Mouse (Mus musculus) activated CD4-positive, CD25-positive, alpha-beta regulatory T cell, adult 4 months (primary cell): ENCODE measurements around the gene Nqo1. TPM values are rescaled to one million over a fixed set of nuclear protein-coding genes. Genes with fewer than 3 reads are reported as not detected.

Source experiments
- ATAC-seq: one replicate; pipeline ENCODE4 v1.8.0; 2017
- polyA plus RNA-seq, 2 experiments: library from polyadenylated mRNA; unstranded; fragments of 100-300 nt; shearing (Covaris generic); gene quantifications; one replicate each; pipeline ENCODE4 v1.2.1; 2017

Gene Nqo1
- 1 to 10 TPM; 2.1 to 4.2 TPM for polyA plus RNA-seq

DNA sequence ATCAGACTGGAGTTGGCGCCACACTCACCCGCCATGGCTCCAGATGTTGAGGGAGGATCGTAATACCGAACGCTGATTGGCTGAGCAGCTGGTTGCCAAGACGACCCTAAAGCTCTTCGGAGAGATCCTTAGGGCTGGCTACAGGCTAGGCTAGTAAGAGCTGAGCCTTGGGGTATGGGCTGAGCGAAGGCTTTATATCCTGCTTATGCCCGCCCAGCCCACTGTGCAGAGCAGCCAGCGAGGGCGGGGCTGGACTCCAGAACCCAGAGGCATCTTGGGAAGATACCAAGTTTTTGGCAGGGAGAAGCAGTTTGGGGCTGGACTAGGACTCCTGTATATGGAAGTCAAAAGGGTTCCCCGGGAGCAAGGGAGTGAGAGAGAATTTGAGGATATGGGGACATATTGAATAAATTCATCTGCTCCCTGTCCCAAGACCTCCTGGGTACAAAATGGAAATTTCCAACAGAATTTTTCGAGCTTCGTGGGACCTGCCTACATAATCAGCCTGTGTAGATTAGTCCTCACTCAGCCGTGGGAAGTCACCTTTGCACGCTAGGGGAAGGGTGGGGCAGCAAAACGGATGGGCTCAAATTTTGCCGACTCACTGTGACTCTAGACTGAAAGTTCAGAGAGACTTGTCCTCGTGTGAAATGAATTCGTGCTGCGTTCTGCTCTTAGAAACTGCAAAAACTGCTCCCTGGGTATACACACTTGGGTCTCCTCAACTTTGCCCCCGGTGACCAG, at the start of gene Nqo1:
Nqo1 (minus strand) TSS at position 169 of the 744 bp plus-strand sequence.
- ATAC-seq = peak; percentile 74

DNA sequence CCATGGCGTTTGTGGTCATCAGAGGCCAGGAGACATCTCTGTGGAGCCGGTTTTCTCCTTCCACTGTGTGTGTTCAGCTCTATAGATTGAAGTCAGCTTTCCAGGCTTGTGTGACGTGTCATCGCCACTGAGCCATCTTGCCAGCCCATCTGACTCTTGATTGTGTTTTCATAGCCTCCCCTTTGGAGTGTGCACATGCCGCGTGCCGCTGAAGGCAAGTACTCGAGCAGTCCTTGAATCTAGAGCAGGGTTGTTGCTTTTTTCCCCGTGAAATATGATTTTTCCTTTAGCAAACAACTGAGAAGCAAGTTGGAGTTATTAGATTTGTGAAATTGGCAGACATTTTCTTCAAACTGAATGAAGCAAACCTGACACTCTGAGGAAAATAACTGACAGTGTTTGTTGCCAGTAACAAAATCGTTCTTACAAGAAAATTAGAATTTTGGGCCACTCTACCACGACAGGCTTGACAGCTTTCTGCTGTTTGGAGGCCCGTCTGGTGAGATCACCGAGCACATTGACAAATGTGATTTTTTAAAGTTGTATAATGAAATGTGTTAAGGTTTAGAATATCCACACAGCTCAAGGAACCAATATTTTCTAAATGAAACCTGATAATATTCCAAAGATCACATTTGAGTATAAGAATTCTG, 48.5 kb upstream of the Nqo1 start:
- ATAC-seq = no peak

DNA sequence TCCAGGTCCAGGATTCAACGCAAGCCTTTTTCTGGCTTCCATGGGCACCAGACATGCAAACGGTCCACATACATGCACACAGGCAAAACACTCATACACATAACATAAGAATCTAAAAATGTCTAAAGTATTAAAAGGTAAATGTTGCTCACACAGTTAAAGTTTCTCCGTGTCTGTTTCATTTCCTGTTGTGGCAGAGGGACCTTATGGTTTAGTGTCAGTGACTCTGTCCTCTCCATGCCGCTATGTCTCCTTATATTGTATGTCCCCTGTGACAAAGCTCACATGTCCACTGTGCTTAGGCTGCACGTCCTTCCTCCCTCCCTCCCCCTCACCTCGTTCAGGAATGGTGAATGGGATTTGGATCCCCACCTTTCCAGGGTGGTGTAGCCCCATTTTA, 46.6 kb upstream of the Nqo1 start:
- ATAC-seq = peak; percentile 61

DNA sequence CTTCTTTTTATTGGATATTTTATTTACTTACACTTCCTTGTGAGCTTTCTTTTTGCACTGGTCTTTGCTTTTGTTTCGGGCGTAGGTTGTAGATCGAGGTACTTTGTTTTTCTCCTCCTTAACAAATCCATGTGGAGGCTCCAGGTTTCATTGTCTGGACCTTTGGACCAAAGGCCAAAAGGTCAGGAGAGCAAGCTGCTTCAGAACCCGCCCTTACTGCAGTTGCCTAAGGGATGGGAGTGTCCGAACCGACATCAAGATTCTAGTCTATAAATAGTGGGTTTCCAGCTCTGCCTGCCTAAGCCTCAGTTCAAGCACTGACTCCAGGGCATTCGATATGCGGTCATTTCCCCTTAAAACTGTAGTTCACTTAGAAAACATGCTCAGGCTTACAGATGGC, 46.1 kb upstream of the Nqo1 start:
- ATAC-seq = no peak

DNA sequence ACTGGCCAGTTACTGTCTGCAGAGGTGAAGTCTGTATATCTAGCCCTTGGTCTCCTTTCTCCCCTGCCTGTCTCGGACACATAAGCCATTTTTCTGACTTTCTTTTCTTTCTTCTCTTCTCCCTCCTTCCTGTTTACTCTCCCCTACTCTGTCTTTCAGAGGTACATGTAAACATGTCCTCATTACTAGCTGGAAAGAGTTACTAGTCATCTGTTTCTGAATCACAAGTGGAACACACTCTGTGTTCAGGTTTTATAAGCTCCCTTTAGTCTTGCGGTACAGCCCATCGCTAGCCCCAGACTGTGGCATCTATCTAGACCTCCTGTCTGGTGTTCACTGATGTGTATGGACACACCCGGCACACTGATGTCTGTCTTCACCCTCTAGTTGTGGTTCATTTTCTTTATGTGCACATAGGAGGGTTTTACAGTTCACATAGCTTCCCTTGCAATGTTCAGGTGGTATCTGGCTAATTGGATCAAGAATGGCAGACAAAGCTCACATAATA, 45.4 kb upstream of the Nqo1 start:
- ATAC-seq = peak; percentile 43

DNA sequence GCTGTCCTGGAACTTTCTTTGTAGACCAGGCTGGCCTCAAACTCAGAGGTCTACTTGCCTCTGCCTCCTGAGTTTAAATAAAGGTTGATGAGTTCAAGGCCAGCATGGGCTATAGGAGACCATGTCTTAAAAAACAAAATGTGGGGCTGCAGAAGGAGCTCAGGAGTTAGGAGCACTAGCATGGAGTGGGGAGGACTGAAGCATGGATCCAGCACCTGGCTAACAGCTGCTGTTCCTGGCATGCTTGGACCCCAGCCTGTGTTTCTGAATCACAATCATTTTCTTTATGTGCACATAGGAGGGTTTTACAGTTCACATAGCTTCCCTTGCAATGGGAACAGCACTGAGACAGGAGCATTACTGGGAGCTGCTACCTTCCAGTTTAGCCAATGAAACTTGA, 44.7 kb upstream of the Nqo1 start:
- ATAC-seq = no peak

DNA sequence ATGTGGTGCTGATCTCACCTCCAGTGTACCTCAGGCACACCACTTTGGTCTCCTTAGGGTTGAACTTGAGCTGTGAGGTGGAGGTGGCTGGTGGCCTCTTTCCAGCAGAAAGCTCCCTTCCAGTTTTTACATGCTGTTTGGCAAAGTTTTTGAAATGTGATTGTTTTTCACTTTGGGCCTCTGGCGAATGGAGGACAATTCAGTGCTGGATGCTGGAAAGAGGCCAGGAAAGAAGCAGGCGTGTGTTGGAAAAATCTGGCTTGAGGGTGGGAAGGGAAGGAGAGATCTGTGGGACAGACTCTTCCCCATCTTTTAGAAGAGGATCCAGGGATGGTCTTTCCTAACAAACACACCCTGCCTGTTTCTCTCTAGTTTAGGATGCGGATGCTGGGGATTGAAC, 41.6 kb upstream of the Nqo1 start:
- no peak for ATAC-seq

DNA sequence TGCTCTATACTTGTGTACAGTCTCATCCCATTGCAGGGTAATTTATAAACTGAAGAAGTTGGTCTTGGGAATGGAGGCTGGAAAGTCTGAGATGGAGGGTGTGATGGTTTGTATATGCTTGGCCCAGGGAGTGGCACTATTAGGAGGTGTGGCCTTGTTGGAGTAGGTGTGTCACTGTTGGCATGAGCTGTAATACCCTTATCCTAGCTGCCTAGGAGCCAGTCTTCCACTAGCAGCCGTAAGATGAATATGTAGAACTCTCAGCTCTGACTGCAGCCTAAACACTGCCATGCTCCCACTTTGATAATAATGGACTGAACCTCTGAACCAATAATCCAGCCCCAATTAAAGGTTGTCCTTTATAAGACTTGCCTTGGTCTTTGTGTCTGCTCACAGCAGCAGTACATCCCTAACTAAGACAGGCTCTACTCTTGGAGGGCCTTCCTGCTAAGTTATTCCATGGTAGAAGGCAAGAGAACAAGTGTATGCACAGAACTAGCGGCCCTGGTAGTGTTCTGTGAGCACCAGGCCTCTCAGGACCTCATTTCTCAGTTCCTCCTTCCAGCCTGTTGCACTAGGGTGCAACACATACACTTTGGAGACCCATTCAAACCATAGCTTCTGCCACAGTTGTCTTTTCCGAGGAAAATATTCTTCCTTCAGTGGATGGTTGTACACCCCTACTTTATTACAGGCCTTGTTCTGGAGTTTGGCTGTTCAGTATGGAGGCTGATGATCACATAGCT, 37.0 kb upstream of the Nqo1 start:
- no peak for ATAC-seq

DNA sequence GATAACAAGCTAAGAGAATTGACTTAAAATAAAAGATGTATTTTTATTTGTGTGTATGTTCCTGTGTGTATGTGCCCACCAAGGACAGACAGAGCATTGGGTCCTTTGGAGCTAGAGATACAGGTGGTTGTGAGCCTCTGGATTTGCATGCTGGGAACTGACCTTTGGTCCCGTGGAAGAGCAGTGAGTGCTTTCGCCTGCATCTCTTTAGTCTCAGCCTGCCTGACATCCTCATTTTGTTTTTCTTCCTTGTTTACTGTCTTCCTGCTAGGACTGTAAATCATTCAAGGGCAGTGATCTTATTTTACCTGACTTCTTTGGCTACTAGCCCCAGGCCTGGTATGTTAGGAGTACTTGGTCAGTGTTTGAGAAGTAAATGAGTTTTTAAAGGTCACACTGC, 34.7 kb upstream of the Nqo1 start:
- ATAC-seq = no peak

DNA sequence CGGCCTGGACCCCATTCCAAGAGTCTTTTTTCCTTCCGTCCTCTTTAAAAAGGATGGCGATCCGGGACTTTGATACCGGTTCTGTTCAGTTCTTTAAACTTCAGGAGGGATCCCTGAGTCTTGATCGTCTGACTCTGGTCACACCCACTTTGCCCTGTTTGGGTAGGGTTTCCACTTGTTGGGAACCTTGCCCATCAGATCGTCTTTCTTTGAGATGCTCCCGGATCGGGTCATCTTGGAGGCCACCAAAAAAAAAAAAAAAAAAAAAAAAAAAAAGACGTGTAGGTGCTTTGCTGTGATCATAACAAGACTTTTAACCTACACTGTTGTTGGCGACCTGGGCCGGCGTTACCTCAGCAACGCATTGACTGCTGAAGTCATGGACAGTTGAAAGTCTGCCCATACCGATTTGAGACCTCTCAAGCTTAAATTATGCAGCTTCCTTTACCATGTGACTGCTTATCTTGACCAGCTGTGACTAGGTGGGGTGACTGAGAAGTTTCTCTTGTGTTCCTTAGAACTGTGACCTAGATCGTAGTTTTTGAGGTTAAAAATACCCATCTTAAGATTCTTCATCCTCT, 33.9 kb upstream of the Nqo1 start:
- peak; percentile 49 for ATAC-seq

DNA sequence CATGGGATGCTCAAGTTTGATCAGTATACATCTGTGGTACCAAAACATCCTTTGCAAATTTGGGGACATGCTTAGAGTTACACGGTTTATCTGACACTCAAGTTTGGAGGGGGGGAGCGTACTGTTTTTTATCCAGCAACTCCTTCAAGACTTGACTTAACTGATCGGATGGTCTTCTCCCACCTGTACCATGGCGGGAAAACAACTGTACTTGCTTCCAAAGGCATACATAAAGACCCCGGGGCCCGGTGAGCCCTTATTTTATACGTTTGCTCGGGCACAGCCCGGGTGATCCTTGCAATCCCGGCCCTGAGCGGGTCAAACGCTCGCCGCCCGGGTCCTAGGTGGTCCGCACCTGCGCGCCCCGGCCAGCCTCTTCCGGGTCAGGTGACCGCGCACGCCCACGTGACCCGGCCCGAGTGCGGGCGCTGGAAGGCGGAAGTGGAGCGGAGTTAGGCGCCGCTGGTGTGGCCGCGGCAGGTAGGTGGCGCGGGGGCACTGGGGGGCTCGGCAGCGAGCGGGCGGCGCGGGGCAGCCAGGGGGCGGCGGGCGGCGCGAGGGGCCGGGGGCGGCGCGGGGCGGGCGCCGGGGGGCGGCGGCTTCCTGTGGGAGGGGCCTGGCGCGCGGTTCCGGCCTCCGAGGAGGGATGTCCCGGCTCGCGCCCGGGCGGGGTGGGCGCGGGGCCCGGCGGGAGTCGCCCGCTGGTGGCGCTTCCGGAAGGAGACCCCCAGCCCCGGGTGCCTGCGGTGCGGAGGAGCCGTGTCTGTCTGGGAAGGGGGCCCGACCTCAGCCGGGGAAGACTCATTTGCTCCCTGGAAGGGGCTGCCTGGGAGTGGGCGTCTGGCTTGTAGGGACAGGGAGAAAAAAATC, 33.2 kb upstream of the Nqo1 start, which contains the start of gene Wwp2:
Wwp2 (plus strand) TSS at position 404 of the 870 bp plus-strand sequence.
- ATAC-seq = peak; percentile 71

DNA sequence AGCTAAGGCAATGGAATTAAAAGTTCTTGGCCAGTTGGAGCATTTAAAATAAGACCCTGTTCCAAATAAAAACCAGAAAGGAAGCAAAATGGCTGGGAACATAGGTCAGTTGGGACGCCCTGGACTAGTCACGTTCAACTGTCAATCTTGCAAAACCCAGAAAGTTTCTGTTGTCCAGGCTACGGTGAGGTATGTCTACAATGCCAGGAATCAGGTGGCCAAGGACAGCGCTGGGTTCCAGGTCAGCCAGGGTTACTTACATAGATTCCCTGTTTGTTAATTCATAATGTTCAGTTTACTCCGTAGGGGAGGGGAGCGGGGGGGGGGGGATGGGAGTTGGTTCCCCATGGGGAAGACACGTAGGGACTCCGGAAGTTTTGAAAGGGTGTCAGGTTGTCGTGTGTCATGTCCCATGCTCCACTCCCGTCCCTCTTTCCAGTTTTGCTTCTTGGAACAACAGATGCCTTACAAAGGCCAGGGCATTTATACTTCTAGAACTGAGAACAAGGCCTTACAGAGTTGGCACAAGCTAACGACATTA, 32.5 kb upstream of the Nqo1 start:
- peak; percentile 10 for ATAC-seq

DNA sequence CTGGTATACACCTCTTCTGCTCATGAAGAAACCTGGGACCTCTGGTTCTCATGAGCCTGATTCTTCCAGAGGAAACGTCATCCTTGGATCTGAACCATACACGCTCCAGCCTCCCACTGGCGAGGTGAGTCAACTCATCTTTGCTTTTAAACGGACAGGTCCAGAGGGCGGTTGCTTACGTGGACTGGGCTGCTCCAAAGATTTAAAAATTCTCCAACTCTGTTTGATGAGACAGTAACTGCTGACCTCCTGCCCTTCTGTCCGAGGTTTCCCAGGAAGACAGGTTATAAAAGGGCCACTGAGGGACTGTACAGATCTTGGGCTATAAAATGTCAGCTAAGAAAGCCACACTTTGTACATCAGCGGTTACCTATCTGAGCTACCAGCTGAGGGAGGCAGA, 27.8 kb upstream of the Nqo1 start:
- ATAC-seq = no peak

DNA sequence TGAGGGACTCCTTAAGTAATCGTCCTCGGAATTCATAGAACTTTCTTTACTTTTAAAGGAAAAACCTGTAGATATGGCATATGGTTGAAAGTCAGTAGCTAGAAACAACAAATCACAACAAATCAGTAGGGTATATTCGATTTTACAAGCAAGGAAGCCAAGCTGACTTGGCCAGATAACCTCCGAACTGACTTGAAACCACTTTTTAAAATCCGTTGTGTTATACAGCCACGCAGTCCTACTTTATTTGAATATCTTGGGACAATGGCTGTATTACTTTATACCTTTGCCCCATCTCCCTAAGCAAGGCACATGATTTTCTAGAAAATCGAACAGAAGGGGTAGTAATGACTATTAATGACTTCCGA, 22.2 kb upstream of the Nqo1 start:
- ATAC-seq = peak; percentile 3

DNA sequence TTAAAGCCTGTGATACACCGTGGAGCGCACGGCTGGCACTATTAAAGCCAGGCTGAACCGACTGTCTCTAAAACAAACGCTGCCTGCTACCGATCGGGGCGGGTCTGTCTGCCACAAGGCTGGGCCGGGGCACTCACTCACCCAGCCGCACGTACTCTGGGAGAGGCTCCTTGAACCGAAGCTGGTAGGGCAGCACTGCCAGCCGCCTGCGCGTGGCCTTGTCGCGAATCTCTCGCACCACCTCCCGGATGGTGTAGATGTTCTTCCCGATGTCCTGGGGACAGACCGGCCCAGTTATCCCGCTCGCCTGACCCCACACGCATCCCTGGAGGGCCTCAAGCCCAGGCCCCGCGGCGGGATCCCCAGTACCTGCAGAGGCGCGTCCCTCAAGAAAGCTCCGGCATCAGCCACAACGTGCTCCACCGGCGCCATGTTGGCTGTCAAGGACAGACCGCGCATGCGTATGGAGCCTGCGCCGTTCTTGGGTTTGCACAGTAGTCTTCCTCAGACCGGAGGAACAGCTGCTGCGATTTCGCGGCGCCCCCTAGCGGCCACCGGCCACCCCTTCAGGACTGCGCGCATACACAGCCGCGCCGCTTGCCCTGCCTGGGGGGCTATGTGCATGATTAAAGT, 21.7 kb upstream of the Nqo1 start, which contains the start of gene Nob1:
Nob1 (minus strand) TSS at position 455 of the 633 bp plus-strand sequence.
- ATAC-seq = peak; percentile 90

DNA sequence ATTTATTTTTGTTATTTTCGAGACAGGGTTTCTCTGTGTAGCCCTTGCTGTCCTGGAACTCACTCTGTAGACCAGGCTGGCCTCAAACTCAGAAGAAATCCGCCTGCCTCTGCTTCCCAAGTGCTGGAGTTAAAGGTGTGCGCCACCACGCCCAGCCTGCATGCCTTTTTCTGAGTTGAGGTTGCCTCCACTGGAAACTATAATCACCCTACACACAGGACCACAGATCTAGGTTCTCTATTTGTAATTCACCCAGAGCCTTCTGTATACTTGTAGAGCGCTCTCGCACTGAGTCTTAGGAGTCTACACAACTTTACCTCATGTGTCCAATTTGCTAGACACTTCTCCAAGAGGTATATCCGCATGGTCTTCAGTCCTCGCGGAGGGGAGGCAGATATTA, 21.2 kb upstream of the Nqo1 start:
- no peak for ATAC-seq

DNA sequence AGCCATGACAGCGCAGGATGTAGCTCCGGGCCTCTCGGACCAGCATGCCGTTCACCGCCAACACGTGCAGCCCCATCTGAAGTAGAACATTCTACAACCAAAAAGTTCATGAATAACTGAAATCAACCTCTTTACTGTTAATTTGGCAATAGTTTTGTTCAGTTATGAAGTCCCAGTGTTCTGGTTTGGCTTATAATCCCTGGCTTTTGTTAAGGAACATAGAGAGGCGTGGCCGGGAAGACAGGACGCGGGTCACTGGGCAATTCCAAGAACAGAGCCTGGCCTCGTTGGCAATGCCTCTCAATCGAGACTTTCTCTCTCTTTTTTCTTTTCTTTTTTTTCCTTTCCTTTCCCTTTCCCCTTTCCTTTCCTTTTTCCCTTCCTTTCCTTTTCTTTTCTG, 14.0 kb upstream of the Nqo1 start:
- no peak for ATAC-seq

DNA sequence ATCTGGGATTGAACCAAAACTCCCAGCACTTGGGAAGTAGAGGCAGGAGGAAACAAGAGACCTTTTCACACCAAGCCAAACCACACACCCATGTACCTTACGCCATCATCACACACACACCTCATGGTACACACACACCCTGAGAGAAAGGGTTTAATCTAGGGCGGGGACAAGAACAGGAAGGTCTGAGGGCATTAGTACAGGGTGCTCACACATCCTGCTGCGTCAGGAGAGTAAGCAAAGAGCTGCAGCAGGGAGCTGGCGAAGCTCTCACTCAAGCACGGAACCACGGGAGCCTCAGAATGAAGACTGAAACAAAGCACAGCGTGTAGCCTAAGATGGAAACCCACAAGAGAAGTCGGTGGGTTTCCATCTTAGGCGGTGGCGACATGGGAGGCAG, 10.9 kb upstream of the Nqo1 start:
- ATAC-seq = no peak

DNA sequence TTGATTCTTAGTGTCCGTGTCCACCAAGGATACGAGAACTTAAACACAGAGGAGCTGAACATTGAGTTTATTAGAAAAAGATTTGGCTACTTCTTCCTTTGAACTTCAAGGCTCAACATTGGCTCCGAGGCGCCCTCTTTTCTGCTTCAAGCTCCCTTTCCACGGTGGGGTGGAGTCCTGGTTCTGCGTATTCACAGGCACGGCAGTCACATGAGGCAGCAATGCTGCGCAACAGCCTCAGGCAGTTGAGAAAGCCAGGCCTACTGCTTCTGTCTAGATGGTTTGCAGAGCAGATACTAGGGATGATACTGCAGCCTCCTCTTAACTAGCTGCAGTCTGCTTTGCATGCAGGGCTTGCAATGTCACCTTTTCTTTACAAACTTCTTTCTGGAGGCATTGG, 9.5 kb upstream of the Nqo1 start:
- no peak for ATAC-seq

DNA sequence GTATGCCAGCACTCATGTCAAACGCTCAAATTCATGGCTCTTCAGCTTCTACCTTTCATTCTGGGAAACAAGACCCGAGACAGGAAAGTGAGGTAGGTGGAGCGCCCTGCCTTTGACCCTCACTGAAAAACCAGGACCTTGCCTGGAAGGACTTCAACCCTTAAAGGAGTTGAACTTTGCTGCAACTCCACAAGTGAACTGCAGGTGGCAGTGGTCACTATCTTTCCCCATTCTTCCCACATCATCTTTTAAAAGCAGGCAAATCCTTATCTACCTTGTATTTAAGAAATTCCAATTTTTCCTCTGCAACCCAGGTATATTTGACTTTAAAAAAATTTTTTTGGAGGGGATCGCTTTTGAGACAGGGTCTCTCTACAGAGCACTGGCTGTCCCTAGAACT, 8.4 kb upstream of the Nqo1 start:
- ATAC-seq = peak; percentile 46

DNA sequence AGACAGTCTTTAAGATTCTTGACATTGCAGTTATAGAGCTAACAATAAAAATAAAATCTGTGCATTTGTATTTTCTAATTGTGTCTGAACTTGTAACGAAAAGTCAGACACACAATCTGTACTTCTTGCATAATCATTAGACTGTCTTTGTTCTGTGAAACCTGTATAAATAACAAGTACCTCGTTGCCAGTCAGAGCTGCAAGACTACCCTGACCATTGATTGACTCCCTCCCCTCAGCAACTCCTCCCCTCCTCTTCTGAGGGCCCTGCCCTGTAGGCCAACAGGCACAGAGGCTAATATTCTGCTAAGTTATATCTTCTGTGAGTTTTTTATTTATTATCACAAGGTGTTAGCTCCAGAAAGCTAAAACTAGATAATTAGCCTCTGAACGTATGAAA, 2.9 kb upstream of the Nqo1 start:
- ATAC-seq = no peak
